Mouse (Mus musculus) 3134 (cell line): Measurements from ENCODE around the gene Spata20.

ENCODE experiments used
- DNase-seq: peaks from one replicate; pipeline ENCODE4 v3.0.0-alpha.2; 2011; ENCODE audit warnings: low spot score; ENCODE audit not compliant: insufficient read length; ENCODE audit errors: extremely low read depth

Spata20 gene

GRCm38 (mm10) chr11:94483436-94483835 lies 2.5 kb downstream of the Spata20 start:
- DNase-seq = no peak

DNA sequence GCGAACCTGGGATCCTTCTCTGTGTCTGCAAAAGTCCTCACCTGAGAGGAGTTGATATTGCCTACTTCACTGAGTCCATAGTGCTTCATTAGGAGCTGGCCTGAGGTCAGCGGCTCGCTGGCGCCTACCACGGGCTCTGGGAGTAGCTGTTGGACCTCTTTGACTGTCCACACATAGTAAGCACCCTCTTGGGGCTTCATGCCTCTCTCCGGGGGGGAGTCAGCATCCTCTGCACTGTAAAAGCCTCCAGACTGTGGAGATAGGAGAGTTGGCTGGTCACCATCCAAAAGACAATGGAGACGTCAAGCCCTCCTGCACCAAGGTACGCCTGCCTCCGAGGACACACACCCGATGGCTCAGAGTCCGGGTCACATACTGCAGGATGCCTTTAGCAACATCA lies 3.2 kb downstream of the Spata20 start:
- no peak for DNase-seq

DNA sequence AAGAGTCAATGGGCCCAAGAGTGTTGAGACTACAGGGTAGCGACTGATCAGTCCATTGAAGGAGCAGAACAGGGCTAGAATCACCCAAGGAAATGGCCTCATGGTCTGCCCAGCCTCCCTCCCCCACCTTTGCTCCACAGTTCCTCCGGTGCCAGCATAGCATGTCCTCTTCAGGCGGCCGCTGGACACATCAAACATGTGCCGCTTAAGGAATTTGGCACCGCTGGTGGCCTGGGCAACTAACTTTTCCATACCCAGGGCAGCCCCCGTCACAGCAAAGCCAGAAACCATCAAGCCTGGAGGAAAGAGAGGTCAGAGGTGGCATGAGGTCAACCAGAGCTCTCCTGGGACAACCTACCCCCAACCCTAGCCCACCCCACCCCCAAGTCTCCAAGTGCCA lies 4.0 kb downstream of the Spata20 start:
- no peak for DNase-seq

- no peak for DNase-seq
Observed at GRCm38 (mm10) chr11:94480382-94480781, 5.6 kb downstream of the Spata20 start.

- no peak for DNase-seq
Observed at GRCm38 (mm10) chr11:94477651-94478050, 8.3 kb downstream of the Spata20 start.

GRCm38 (mm10) chr11:94475722-94476121 lies 10.3 kb downstream of the Spata20 start:
- no peak for DNase-seq

DNA sequence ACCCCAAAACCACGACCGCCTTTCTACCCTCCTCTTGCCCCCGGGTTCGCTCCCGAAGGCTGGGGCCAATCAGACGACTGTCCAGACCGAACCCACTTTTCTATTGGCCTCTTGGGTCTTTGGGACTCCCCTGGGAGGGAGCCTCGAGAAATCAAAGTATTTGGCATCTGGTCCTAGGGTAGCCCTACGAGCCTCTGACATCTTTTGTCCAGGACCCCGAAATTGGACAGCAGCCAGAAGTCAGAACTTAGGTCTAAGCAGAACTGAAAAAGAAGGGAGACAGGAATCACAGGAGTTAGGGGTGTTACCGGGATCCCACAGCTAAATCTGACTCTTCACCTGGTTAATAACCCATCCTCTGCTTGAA lies 11.5 kb downstream of the Spata20 start:
- no peak for DNase-seq

- DNase-seq = peak; percentile 79
Observed at GRCm38 (mm10) chr11:94473707-94474543, 12.1 kb downstream of the Spata20 start, which contains the start of gene Cacna1g. TSS of gene Cacna1g (minus strand) at chr11:94474198.

DNA sequence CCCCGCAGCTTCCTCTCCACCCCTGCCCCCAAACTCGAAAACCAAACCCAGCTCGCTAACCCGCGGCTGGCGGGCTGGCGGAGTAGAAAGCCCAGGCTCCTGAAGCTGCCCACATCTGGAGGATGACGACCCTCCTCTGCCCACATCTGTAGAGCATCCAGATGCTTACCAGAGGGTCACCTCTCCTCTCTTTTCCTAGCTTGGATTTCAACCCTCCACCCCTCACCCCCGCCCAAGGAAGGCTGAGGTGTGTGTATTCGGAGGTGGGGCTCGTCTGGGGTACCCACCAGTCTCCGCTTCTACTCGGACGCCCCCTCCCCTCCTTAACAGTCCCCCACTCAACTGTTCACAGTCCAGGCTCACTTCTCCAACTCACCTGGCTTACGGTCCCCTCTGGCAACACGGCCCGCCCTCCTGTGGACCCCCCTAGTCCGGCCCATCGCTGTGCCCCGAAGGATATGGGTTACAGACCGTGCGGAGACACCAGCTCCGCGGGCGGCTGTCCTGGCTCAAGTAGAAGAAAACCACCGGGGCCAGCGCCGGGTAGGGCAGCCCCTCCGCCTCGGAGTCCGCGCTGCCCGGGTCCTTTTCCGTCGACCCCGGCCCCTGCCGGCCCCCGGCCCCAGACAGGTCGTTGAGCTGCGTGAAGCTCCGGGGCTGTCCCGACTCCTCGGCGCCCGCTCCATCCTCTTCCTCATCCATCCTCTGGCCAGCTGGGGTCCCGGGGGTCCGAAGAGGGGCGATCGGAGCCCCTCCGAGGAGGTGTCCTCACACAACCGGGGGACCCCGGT lies 12.9 kb downstream of the Spata20 start:
- DNase-seq = no peak

DNA sequence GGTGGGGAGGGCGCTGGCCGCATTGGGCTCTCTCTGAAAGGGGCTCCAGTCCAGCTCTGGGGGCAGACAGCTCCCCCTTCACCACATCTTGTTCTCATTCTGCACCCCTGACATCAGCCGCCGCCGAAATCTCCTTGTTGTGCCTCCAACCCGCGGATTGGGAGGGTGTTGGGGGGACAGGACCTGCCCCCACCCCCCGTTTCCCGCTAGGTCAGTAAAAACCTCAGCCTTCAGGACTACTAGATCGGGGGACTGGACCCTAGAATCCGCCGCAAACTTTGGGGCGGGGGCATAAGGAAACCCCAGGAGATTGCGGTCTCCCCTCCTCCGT lies 13.4 kb downstream of the Spata20 start:
- no peak for DNase-seq

- DNase-seq = no peak
Observed at GRCm38 (mm10) chr11:94471740-94472584, 14.0 kb downstream of the Spata20 start.

- DNase-seq = no peak
Observed at GRCm38 (mm10) chr11:94470391-94470790, 15.6 kb downstream of the Spata20 start.

DNA sequence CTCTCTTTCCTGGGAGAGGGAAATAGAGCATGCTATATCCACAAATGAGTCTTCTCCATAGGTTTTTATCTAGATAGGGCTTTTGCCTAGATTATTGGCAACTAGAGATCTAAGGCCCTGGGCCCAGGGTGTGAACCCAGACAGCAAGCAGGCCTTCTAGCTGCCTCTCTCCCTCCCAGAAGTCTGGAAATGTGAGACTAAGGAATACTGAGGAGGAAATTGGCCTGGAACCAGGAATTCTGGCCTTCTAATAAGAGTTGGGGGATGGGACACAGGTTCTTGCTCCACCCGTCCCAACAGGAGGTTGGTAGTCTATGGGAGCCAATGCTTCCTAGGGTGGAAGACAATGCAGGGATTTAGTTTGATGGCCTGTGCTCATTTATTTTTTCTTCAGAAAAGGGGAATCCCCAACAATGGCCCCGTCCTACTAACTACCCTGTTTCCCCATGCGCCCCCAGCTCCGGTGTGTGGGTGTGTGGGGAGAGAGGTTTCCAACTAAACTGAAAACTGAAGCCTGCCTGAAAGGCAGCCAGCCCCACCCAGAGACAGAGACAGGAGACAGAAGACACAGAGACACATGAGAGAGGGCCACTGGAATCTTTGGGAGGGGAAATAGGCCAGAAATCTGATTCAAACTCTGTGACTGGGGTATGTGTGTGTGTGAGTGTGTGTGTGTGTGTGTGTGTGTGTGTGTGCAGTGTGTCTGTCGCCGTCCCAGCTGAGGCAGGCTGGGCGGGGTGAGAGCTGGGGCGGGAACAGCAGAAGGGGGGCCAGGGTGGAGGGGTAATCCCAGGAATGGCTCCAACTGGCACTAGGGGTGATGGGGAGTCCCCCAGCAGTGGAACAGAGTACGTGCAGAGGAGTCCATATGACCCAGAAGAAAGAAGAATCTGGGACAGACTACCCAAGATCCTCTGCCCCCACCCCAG lies 16.6 kb downstream of the Spata20 start:
- no peak for DNase-seq

GRCm38 (mm10) chr11:94468582-94469064 lies 17.4 kb downstream of the Spata20 start:
- DNase-seq = no peak

DNA sequence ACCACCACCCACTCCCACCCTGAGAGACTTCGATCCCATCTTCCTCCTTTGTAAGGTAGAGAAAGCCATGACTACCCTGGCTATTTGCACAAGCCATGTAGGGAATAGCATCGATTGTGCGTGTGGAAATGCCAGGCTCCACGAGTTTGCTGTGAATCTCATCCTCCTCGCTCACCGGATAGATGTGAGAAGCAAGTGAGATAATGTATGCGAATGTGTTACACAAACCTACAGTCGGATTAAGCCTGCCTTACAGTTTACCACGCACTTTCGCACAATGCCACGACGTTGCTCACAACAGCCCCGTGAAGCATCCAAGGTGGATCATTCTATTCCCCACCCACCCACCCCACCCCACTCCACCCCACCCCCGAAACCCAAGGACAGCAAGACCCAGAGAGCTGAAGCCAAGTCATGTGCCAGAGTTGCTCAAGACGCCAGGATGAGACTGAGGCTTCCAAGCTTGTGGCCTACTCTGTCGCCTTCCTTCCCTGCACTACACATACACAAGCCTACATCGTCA lies 19.6 kb downstream of the Spata20 start:
- DNase-seq = no peak

DNA sequence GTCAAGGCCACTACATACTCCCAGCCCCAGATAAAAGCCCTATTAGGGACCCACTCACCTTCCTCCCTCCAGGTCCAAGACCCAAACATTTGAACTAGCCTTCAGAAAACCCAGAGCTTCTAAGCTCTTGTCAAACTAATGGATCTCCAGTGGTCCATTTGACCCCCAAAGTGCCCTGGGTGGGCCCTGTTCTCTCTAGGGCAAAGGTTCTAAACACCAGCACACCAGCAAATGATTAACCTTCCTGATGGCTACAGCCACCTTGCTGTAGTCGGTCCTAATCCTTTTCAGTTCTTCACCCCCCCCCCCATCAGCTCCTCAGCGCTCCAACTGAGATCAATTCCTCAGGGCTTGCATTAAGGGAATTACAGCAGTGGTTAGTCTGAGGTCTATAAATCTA lies 21.8 kb downstream of the Spata20 start:
- DNase-seq = no peak

- no peak for DNase-seq
Observed at GRCm38 (mm10) chr11:94461856-94462255, 24.1 kb downstream of the Spata20 start.

DNA sequence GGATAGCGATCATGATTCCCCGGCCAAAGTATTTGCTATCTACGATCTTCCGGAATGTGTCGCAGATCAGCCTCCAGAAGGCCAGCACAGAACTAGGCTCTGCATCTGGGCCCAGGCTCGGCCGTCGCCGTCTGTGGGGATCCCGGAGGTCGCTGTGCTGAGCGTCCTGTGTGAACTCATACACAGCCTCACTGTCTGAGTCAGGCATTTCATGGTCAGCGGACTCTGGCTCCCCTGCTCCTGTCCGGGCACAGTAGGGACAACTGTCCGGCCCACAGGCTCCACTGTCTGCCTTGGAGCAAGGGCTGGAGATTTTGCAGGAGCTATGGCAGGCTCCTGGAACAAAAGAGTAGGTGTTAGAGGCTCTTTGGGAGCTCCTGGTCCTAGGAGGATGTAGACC lies 29.0 kb downstream of the Spata20 start:
- no peak for DNase-seq

DNA sequence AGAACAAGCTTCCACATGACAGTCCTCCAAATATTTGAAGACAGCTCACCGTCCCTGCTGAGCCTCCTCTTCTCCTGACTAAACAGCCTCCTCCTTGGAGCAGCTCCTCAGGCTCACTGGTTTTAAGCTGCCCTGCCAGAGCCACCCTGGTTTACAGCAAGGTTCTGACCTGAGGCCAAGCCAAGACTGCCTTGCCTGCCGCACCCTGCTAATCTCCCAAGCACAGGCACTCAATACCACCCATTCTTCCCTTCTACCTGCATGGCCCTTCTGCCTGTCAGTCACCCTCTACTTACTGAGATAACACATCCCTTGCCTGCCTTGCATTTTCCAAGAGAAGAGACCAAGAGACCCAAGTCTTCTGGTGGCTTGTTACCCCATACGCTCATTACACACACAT lies 29.6 kb downstream of the Spata20 start:
- DNase-seq = no peak
